Mouse (Mus musculus): ENCODE measurements at regions not wholly inside any gene's neighbourhood (a gene's known extent, or its start where the extent isn't known, plus 50 kb on each side); places are given as distances from the start of the nearest gene placed in this dataset.

DNA sequence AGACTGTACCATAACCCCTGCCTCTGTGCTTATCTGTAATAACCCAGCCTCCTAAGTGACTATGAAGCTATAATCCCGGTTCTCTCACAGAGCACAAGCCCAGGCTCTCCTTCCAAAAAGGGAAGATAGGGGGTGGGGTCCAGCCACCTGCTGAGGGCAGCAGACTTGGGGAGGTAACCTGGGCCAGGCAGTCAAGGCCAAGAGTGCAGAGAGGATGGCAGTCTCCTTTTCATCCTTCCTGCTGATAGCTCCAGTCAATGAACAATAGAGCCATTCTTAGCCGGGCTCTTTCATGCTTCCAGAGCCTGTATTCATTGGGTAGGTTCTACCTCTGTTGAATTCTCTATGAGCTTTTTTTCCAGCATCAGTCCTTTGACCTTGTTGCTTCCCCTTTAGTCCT, 527.5 kb downstream of the Fgf9 start:
- Histone ChIP-seq H3K4me3 (ENCODE audit: low read length) (no peak overlapping the region), H3K36me3 (ENCODE audit: insufficient read depth, low read length) (no peaks in the 10 kb centered on the region), H3K27ac (no peak overlapping the region), H3K9ac (replicated peaks; ENCODE audit: low read length) (no peak overlapping the region), H3K4me2 (ENCODE audit: low read depth, low read length) (no peak overlapping the region), H3K4me1 (ENCODE audit: insufficient read depth, low read length) (no peaks in the 10 kb centered on the region), H3K9me3 (ENCODE audit: low read length) (no peaks in the 10 kb centered on the region), H3K27me3 (ENCODE audit: insufficient read depth, low read length) (no peaks in the 10 kb centered on the region)
- ATAC-seq (no peak), DNase-seq (ENCODE audit: low spot score) (no peak)
- TF ChIP-seq CTCF (IDR thresholded peaks at IDR 0.05; ENCODE audit: low read depth) = no peak
- 41% methylated on average over 2 of the region's 2 CpGs for WGBS

DNA sequence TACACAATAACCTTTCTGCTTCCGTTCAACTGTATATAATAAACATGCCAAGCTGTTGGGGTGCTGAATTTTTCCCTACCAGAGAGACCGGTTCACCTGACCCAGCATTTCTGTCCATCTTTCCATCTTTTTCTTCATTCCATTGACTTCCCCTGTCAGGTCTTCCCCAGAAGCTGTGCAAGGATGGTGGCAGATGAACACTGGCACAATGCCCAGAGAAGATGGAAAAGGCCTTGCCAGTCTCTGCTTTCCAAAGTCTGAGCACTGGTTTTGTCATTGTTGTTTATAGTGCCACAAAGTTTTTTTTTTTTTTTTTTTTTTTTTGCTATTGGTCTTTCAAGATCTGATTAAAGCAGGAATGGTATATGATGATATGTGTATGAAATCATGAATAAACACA, 526.6 kb downstream of the Fgf9 start:
- 89% methylated on average over 2 of the region's 2 CpGs for WGBS
- no peaks in the 10 kb centered on the region for H3K9me3 ChIP-seq (ENCODE audit: low read length)
- H3K36me3 ChIP-seq (ENCODE audit: insufficient read depth, low read length) = no peaks in the 10 kb centered on the region
- ATAC-seq = no peak
- H3K27ac ChIP-seq = no peak overlapping the region
- H3K4me3 ChIP-seq (ENCODE audit: low read length) = no peak overlapping the region
- DNase-seq (ENCODE audit: low spot score) = peak; percentile 44
- H3K27me3 ChIP-seq (ENCODE audit: insufficient read depth, low read length) = no peaks in the 10 kb centered on the region
- no peaks in the 10 kb centered on the region for H3K4me1 ChIP-seq (ENCODE audit: insufficient read depth, low read length)
- no peak overlapping the region for H3K4me2 ChIP-seq (ENCODE audit: low read depth, low read length)
- TF ChIP-seq CTCF (IDR thresholded peaks at IDR 0.05; ENCODE audit: low read depth) = no peak
- H3K9ac ChIP-seq (replicated peaks; ENCODE audit: low read length) = no peak overlapping the region

DNA sequence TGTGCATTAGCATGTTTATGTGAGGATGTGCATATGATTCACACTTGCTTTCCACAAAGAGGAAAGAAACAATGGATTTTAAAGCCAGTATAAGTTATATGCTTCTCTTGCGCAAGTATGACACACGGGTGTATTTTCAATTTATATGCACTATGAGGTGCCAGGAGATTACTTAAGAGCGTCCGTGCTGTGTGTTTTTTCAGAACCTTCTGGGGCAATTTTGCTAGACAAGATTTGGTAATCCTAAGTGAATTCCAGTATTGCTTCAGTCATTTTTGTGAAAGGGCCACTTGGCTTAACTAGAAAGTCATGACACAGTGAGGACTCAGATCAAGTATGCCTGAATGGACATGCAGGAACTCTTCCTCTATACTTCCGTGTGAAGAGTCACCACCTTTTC, 511.5 kb downstream of the Fgf9 start:
- no peaks in the 10 kb centered on the region for H3K9me3 ChIP-seq (ENCODE audit: low read length)
- no peak overlapping the region for H3K4me2 ChIP-seq (ENCODE audit: low read depth, low read length)
- 91% methylated on average over 5 of the region's 5 CpGs for WGBS
- H3K9ac ChIP-seq (replicated peaks; ENCODE audit: low read length) = no peak overlapping the region
- no peaks in the 10 kb centered on the region for H3K27me3 ChIP-seq (ENCODE audit: insufficient read depth, low read length)
- ATAC-seq = no peak
- no peak for TF ChIP-seq CTCF (IDR thresholded peaks at IDR 0.05; ENCODE audit: low read depth)
- H3K27ac ChIP-seq = no peak overlapping the region
- H3K4me3 ChIP-seq (ENCODE audit: low read length) = no peak overlapping the region
- no peaks in the 10 kb centered on the region for H3K36me3 ChIP-seq (ENCODE audit: insufficient read depth, low read length)
- no peak for DNase-seq (ENCODE audit: low spot score)
- no peaks in the 10 kb centered on the region for H3K4me1 ChIP-seq (ENCODE audit: insufficient read depth, low read length)

DNA sequence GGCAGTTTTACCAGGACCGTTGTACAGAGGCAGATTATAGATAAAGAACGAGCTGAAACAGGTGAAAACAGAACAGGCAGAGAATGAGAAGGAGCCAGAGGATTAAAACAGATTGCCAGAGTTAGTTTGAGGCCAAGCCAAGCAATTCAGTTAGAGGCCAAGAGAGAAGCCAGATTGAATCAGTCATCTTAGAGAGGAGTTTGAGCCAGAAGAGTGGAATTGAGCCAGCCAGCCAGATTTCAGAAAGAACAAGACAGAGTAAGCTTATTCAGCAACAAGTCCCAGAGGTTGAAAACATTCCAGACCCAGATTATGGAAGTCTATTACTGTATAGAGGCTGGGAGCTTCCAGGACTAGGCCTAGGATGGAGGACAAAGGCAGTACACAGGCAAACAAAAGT, 499.7 kb downstream of the Fgf9 start:
- H3K4me2 ChIP-seq (ENCODE audit: low read depth, low read length) = no peak overlapping the region
- no peak overlapping the region for H3K27ac ChIP-seq
- no peak for DNase-seq (ENCODE audit: low spot score)
- H3K4me1 ChIP-seq (ENCODE audit: insufficient read depth, low read length) = no peaks in the 10 kb centered on the region
- 82% methylated on average over 2 of the region's 2 CpGs for WGBS
- no peak overlapping the region for H3K4me3 ChIP-seq (ENCODE audit: low read length)
- no peaks in the 10 kb centered on the region for H3K36me3 ChIP-seq (ENCODE audit: insufficient read depth, low read length)
- H3K9ac ChIP-seq (replicated peaks; ENCODE audit: low read length) = no peak overlapping the region
- H3K27me3 ChIP-seq (ENCODE audit: insufficient read depth, low read length) = no peaks in the 10 kb centered on the region
- no peak for ATAC-seq
- TF ChIP-seq CTCF (IDR thresholded peaks at IDR 0.05; ENCODE audit: low read depth) = no peak
- H3K9me3 ChIP-seq (ENCODE audit: low read length) = 0 out of 2 replicates have a peak, but pooled peaks cover 3% of the 10 kb centered on the region

DNA sequence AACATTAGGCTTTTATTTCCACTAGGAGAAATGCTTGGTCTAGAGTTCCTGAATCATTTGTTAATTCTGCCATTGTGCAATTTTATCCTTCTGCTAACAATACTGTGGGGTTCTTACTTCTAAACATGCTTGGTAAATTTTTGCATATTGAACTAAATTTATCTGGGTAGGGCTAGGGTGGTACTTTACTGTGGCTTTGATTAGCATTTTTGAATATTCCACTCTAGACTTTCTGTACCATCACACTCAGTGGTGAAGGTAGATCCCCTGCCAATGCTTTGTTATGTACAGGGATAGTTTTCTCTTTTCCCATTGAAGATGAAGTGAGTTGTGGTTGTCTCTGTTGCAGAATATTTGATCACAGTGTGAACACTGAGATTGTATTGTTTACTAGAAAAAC, 497.1 kb downstream of the Fgf9 start:
- ATAC-seq (no peak), DNase-seq (ENCODE audit: low spot score) (no peak)
- H3K9ac ChIP-seq (replicated peaks; ENCODE audit: low read length) = no peak overlapping the region
- H3K4me2 ChIP-seq (ENCODE audit: low read depth, low read length) = no peak overlapping the region
- no peak for TF ChIP-seq CTCF (IDR thresholded peaks at IDR 0.05; ENCODE audit: low read depth)
- 0 out of 2 replicates have a peak, but pooled peaks cover 3% of the 10 kb centered on the region for H3K9me3 ChIP-seq (ENCODE audit: low read length)
- H3K27me3 ChIP-seq (ENCODE audit: insufficient read depth, low read length) = no peaks in the 10 kb centered on the region
- no peaks in the 10 kb centered on the region for H3K36me3 ChIP-seq (ENCODE audit: insufficient read depth, low read length)
- H3K4me1 ChIP-seq (ENCODE audit: insufficient read depth, low read length) = no peaks in the 10 kb centered on the region
- no peak overlapping the region for H3K27ac ChIP-seq
- H3K4me3 ChIP-seq (ENCODE audit: low read length) = no peak overlapping the region

DNA sequence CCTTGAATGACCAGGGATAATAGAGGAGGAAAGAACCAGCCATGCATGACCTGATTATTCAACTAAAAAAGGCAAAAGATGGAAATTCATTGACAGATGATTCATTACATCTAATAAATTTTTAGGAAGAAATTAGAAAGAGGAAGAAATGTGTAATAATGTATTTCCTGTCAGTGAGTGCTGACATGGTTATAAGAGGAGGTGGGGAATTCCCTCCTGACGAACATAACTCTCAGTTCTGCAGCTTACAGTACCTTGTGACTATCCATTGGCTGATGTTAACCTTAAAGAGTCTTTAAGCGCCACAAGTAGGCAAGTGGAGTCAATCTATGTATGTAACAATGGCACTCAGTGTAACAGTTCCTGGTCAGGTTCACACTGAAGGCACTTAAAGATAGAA, 492.7 kb downstream of the Fgf9 start:
- Histone ChIP-seq H3K9me3 (ENCODE audit: low read length) (no peaks in the 10 kb centered on the region), H3K4me3 (ENCODE audit: low read length) (no peak overlapping the region), H3K36me3 (ENCODE audit: insufficient read depth, low read length) (no peaks in the 10 kb centered on the region), H3K27ac (no peak overlapping the region), H3K27me3 (ENCODE audit: insufficient read depth, low read length) (no peaks in the 10 kb centered on the region), H3K4me2 (ENCODE audit: low read depth, low read length) (no peak overlapping the region), H3K4me1 (ENCODE audit: insufficient read depth, low read length) (no peaks in the 10 kb centered on the region), H3K9ac (replicated peaks; ENCODE audit: low read length) (no peak overlapping the region)
- ATAC-seq (no peak), DNase-seq (ENCODE audit: low spot score) (no peak)
- TF ChIP-seq CTCF (IDR thresholded peaks at IDR 0.05; ENCODE audit: low read depth) = no peak
- WGBS = 79% methylated on average over 2 of the region's 2 CpGs

DNA sequence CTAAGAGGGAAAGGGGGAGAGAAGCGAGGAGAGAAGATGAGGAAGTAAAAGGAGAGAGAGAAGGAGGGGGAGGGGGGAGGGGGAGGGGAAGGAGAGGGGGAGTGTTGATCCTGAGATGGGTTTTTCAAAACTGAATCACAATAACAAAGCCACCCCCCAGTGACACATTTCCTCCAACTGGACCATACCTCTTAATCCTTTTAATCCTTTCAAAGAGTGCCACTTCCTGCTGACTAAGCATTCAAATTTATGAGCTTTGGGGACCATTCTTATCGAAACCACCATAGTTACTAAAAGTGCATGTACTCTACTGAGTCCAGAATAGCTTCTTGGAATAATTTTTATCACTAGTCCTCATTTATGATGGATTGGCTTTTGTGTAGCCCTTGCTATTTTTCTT, 480.4 kb downstream of the Fgf9 start:
- WGBS = 62% methylated on average over 2 of the region's 2 CpGs

More for the DNA sequence above, 480.4 kb downstream of the Fgf9 start:
- no peak overlapping the region for H3K9ac ChIP-seq (replicated peaks; ENCODE audit: low read length)
- no peaks in the 10 kb centered on the region for H3K36me3 ChIP-seq (ENCODE audit: insufficient read depth, low read length)
- H3K4me2 ChIP-seq (ENCODE audit: low read depth, low read length) = no peak overlapping the region
- no peaks in the 10 kb centered on the region for H3K4me1 ChIP-seq (ENCODE audit: insufficient read depth, low read length)
- TF ChIP-seq CTCF (IDR thresholded peaks at IDR 0.05; ENCODE audit: low read depth) = no peak
- no peak for ATAC-seq
- H3K9me3 ChIP-seq (ENCODE audit: low read length) = no peaks in the 10 kb centered on the region
- no peaks in the 10 kb centered on the region for H3K27me3 ChIP-seq (ENCODE audit: insufficient read depth, low read length)
- H3K27ac ChIP-seq = no peak overlapping the region
- no peak for DNase-seq (ENCODE audit: low spot score)
- H3K4me3 ChIP-seq (ENCODE audit: low read length) = no peak overlapping the region

Data from hindbrain, postnatal 0 days (tissue).